Mouse (Mus musculus) stomach, embryonic 14.5 days (tissue): ENCODE data around the gene Cyp8b1. TPM values are rescaled to one million over a fixed set of nuclear protein-coding genes. Genes with fewer than 3 reads are reported as not detected.

ENCODE experiments used
- ATAC-seq: fragments of 200-750 bp; cut with Nextera tagmentation; 2 replicates; pipeline ENCODE4 v1.8.0; 2017; ENCODE audit warnings: low read depth, moderate TSS enrichment; ENCODE audit not compliant: insufficient number of reproducible peaks, insufficient read depth, low FRiP score
- H3K27ac ChIP-seq: fragments of 300-500 bp; sonication (generic); 2 replicates; pipeline ENCODE4 v1.5.1; 2014; ENCODE audit warnings: mild to moderate bottlenecking, low read length, moderate library complexity, mixed read lengths
- H3K27me3 ChIP-seq: fragments of 300-500 bp; sonication (generic); 2 replicates; pipeline ENCODE4 v1.6.1; 2014; ENCODE audit warnings: low read length, control low read depth, mixed read lengths; ENCODE audit not compliant: control insufficient read depth, insufficient read depth
- H3K36me3 ChIP-seq: fragments of 300-500 bp; sonication (generic); 2 replicates; pipeline ENCODE4 v1.6.1; 2014; ENCODE audit warnings: mild to moderate bottlenecking, control low read depth, low read length, moderate library complexity, mixed read lengths; ENCODE audit not compliant: control insufficient read depth, insufficient read depth
- H3K4me1 ChIP-seq: fragments of 300-500 bp; sonication (generic); 2 replicates; pipeline ENCODE4 v1.6.1; 2014; ENCODE audit warnings: low read length, control low read depth, mixed read lengths; ENCODE audit not compliant: control insufficient read depth, insufficient read depth
- H3K4me2 ChIP-seq: fragments of 300-500 bp; sonication (generic); replicated peaks from 2 replicates; pipeline ENCODE4 v1.6.1; 2014; ENCODE audit warnings: low read depth, low read length, control low read depth
- H3K4me3 ChIP-seq: fragments of 300-500 bp; sonication (generic); 2 replicates; pipeline ENCODE4 v1.5.1; 2014; ENCODE audit warnings: low read depth, low read length, control low read depth
- H3K9ac ChIP-seq: fragments of 300-500 bp; sonication (generic); replicated peaks from 2 replicates; pipeline ENCODE4 v1.6.1; 2014; ENCODE audit warnings: low read depth, mild to moderate bottlenecking, control low read depth, low read length, moderate library complexity, mixed read lengths
- H3K9me3 ChIP-seq: fragments of 300-500 bp; sonication (generic); 2 replicates; pipeline ENCODE4 v1.6.1; 2016; ENCODE audit warnings: low read depth, low read length, control low read depth; ENCODE audit not compliant: control insufficient read depth
- WGBS: fragments of 180-500 bp; shearing (Covaris S2); extraction: QIAGEN DNeasy Blood & Tissue Kit; methylation state at CpG from one replicate; pipeline ENCODE4 v1.1.7; 2014; 5-methylcytosine and 5-hydroxymethylcytosine counted together
- polyA plus RNA-seq: library from polyadenylated mRNA; unstranded; fragments of >200 nt; fragmentation: Nextera tagmentation; extraction: Ambion mirVana; gene quantifications from 2 replicates; pipeline ENCODE4 v1.2.1, GENCODE M21; 2014

The Cyp8b1 gene
- not detected in 2 replicates for polyA plus RNA-seq

GRCm38 (mm10) chr9:121916102-121916501, at the start of gene Cyp8b1:
TSS of gene Cyp8b1 (minus strand) at chr9:121916305.
- no peaks in the 10 kb centered on the region for H3K9me3 ChIP-seq
- H3K27me3 ChIP-seq: no peaks in the 10 kb centered on the region
- no peak for ATAC-seq
- no peak within 1 kb of the TSS for H3K27ac ChIP-seq
- no peak within 1 kb of the TSS for H3K4me2 ChIP-seq
- H3K4me3 ChIP-seq: no peak within 1 kb of the TSS
- no peak within 1 kb of the TSS for H3K9ac ChIP-seq
- whole genome bisulfite sequencing: 63% methylated on average over 8 of the region's 8 CpGs
- H3K4me1 ChIP-seq: no peaks in the 10 kb centered on the region
- H3K36me3 ChIP-seq: no peaks in the 10 kb centered on the region

- Histone ChIP-seq H3K9ac (no peak overlapping the region), H3K4me2 (no peak overlapping the region), H3K27me3 (no peaks in the 10 kb centered on the region), H3K4me3 (no peak overlapping the region), H3K4me1 (peaks cover 2% of the 10 kb centered on the region; the same call in 1 of the 2 replicates), H3K27ac (no peak overlapping the region), H3K9me3 (no peaks in the 10 kb centered on the region), H3K36me3 (no peaks in the 10 kb centered on the region)
- no peak for ATAC-seq
- WGBS: 87% methylated on average over 7 of the region's 7 CpGs
Observed at GRCm38 (mm10) chr9:121964941-121965340, 48.8 kb upstream of the Cyp8b1 start.

- Histone ChIP-seq H3K9me3 (no peaks in the 10 kb centered on the region), H3K4me2 (no peak overlapping the region), H3K27me3 (no peaks in the 10 kb centered on the region), H3K4me1 (no peaks in the 10 kb centered on the region), H3K36me3 (no peaks in the 10 kb centered on the region), H3K27ac (no peak overlapping the region), H3K4me3 (no peak overlapping the region), H3K9ac (no peak overlapping the region)
- 36% methylated on average over 7 of the region's 7 CpGs for WGBS
- no peak for ATAC-seq
Observed at GRCm38 (mm10) chr9:121959966-121960635, 44.0 kb upstream of the Cyp8b1 start.

- H3K36me3 ChIP-seq: no peaks in the 10 kb centered on the region
- no peak overlapping the region for H3K4me3 ChIP-seq
- no peaks in the 10 kb centered on the region for H3K27me3 ChIP-seq
- WGBS: 82% methylated on average over 6 of the region's 6 CpGs
- no peak for ATAC-seq
- H3K4me2 ChIP-seq: no peak overlapping the region
- no peaks in the 10 kb centered on the region for H3K9me3 ChIP-seq
- H3K4me1 ChIP-seq: peaks cover 21% of the 10 kb centered on the region
- no peak overlapping the region for H3K9ac ChIP-seq
- H3K27ac ChIP-seq: no peak overlapping the region
Observed at GRCm38 (mm10) chr9:121952596-121952995, 36.5 kb upstream of the Cyp8b1 start.

- Histone ChIP-seq H3K27ac (peak overlapping the region; percentile 64; the same call in 1 of the 2 replicates), H3K9me3 (no peaks in the 10 kb centered on the region), H3K4me3 (peak overlapping the region; percentile 31), H3K36me3 (no peaks in the 10 kb centered on the region), H3K9ac (no peak overlapping the region; the same call in 1 of the 2 replicates), H3K4me2 (peak overlapping the region; percentile 54), H3K4me1 (peaks cover 21% of the 10 kb centered on the region), H3K27me3 (no peaks in the 10 kb centered on the region)
- WGBS: 30% methylated on average over 4 of the region's 4 CpGs
- no peak; the same call in 1 of the 2 replicates for ATAC-seq
Observed at GRCm38 (mm10) chr9:121951114-121951423, 35.0 kb upstream of the Cyp8b1 start.

- peak within 1 kb of the TSS; percentile 71; the same call in 1 of the 2 replicates for H3K27ac ChIP-seq
- 4% methylated on average over 14 of the region's 14 CpGs for WGBS
Observed at GRCm38 (mm10) chr9:121950418-121951113, 34.5 kb upstream of the Cyp8b1 start, which contains the start of gene Fam198a. TSS of gene Fam198a (plus strand) at chr9:121950988.

GRCm38 (mm10) chr9:121948431-121948830, 32.3 kb upstream of the Cyp8b1 start:
- no peak overlapping the region for H3K27ac ChIP-seq
- H3K9me3 ChIP-seq: no peaks in the 10 kb centered on the region
- H3K4me1 ChIP-seq: peaks cover 21% of the 10 kb centered on the region
- 66% methylated on average over 4 of the region's 4 CpGs for WGBS
- H3K4me2 ChIP-seq: no peak overlapping the region
- no peak for ATAC-seq
- H3K9ac ChIP-seq: no peak overlapping the region
- H3K36me3 ChIP-seq: no peaks in the 10 kb centered on the region
- no peak overlapping the region for H3K4me3 ChIP-seq
- H3K27me3 ChIP-seq: no peaks in the 10 kb centered on the region

More at GRCm38 (mm10) chr9:121950418-121951113, 34.5 kb upstream of the Cyp8b1 start, which contains the start of gene Fam198a:
- Histone ChIP-seq H3K4me1 (peaks cover 21% of the 10 kb centered on the region), H3K36me3 (no peaks in the 10 kb centered on the region), H3K27me3 (no peaks in the 10 kb centered on the region), H3K9me3 (no peaks in the 10 kb centered on the region), H3K4me3 (peak within 1 kb of the TSS; percentile 31), H3K9ac (no peak within 1 kb of the TSS; the same call in 1 of the 2 replicates), H3K4me2 (peak within 1 kb of the TSS; percentile 54)
- ATAC-seq: peak; percentile 92

- H3K9ac ChIP-seq: no peak overlapping the region
- H3K4me2 ChIP-seq: no peak overlapping the region
- H3K9me3 ChIP-seq: no peaks in the 10 kb centered on the region
- H3K36me3 ChIP-seq: no peaks in the 10 kb centered on the region
- 6% methylated on average over 4 of the region's 4 CpGs for WGBS
- ATAC-seq: no peak
- no peak overlapping the region for H3K4me3 ChIP-seq
- no peak overlapping the region for H3K27ac ChIP-seq
- H3K4me1 ChIP-seq: peaks cover 21% of the 10 kb centered on the region
- H3K27me3 ChIP-seq: no peaks in the 10 kb centered on the region
Observed at GRCm38 (mm10) chr9:121947784-121948183, 31.7 kb upstream of the Cyp8b1 start.
